Mouse (Mus musculus) Patski (cell line): Measurements from ENCODE around the gene Phf5a. TPM values are rescaled to one million over a fixed set of nuclear protein-coding genes. Genes with fewer than 3 reads are reported as not detected.

Experiments
- ATAC-seq: fragments of 100-300 bp; one replicate; pipeline ENCODE4 v1.8.0; 2021
- CTCF ChIA-PET: fragments of 350-600 bp; sonication (Branson Sonifier 250); formaldehyde crosslinking; loops from one replicate; lab custom pipeline; 2022; ENCODE audit warnings: inconsistent platforms; lab: Charles Lee
- POLR2A ChIA-PET: fragments of 350-600 bp; sonication (Branson Sonifier 250); formaldehyde crosslinking; loops from one replicate; lab custom pipeline; 2022; ENCODE audit warnings: antibody characterized with exemption, inconsistent platforms; lab: Charles Lee
- DNase-seq: peaks from one replicate; pipeline ENCODE4 v3.0.0-alpha.2; 2011; ENCODE audit warnings: low read depth, low spot score
- H3K27me3 ChIP-seq: fragments of 371-371 bp; one replicate; pipeline ENCODE4 v1.5.1; 2021
- CTCF ChIP-seq: fragments of 100-300 bp; IDR thresholded peaks from one replicate; pipeline ENCODE4 v1.5.1; 2021
- in situ Hi-C: fragments of 300-500 bp; cut with MboI; formaldehyde crosslinking; loops from 3 replicates; pipeline ENCODE4 v1.11.1; 2018; ENCODE audit warnings: low pct_unique_long_range_greater_than_20kb, mixed read lengths
- polyA plus RNA-seq: library from polyadenylated mRNA; unstranded; gene quantifications from one replicate; pipeline ENCODE4 v1.2.3, GENCODE M21; 2021

The Phf5a gene
- polyA plus RNA-seq, 1 experiment from 2014 or later: 68.2 TPM

- in situ Hi-C loops: no loop called here
- ChIA-PET POLR2A (interaction anchor here (0.6 to 3.2 kb wide), 6 partner anchors 12 to 275 kb away, joined by 3 to 9 read pairs (median 4); partner anchors contain the start of genes Aco2 and Phf5a), CTCF (interaction anchor here (1.1 to 1.4 kb wide), 4 partner anchors 9 to 26 kb away, joined by 3 to 4 read pairs (median 3); no protein-coding TSS in a partner anchor)
- TF ChIP-seq CTCF: no peak
- H3K27me3 ChIP-seq: no peaks in the 10 kb centered on the region
- DNase-seq: peak; percentile 83
- ATAC-seq: peak; percentile 33
Observed at GRCm38 (mm10) chr15:81859330-81860255, 12.1 kb downstream of the Phf5a start.

- POLR2A ChIA-PET: interaction anchor here (0.9 to 3.2 kb wide), 6 partner anchors 14 to 103 kb away, joined by 3 to 9 read pairs (median 4); no protein-coding TSS in a partner anchor
- CTCF ChIA-PET: interaction anchor here (1.3 to 1.7 kb wide), 3 partner anchors 19 to 27 kb away, joined by 3 to 9 read pairs (median 3); no protein-coding TSS in a partner anchor
- no peak for DNase-seq
- no peaks in the 10 kb centered on the region for H3K27me3 ChIP-seq
- TF ChIP-seq CTCF: no peak
- in situ Hi-C loops: no loop called here
- ATAC-seq: peak; percentile 5
Observed at GRCm38 (mm10) chr15:81858517-81859329, 13.0 kb downstream of the Phf5a start, which contains the start of gene Tob2. Tob2 (minus strand) TSS chr15:81858796.

DNA sequence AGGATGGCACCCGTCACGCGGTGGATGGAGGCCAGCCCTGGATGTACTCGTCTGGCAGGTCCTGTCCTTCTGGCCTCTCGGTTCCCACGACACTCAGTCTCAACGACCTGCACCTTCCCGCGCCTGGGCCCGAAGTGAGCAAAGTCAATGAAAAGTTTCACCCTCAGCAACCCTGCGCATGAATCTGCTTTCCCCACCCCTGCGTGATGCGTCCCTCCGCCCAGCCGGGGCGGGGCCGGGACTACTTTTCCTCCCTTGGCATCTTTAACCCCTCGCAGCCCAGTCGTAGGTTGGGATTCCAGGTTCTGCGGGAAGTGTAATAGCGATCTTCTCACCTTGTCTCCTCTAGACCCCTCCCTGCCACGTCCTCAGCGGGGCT lies 13.6 kb downstream of the Phf5a start:
- POLR2A ChIA-PET: interaction anchor here (0.8 to 3.2 kb wide), 8 partner anchors 13 to 102 kb away, joined by 3 to 9 read pairs (median 4); no protein-coding TSS in a partner anchor

GRCm38 (mm10) chr15:81857724-81858116 lies 14.0 kb downstream of the Phf5a start:
- no peaks in the 10 kb centered on the region for H3K27me3 ChIP-seq
- ChIA-PET CTCF (interaction anchor here (1.7 kb wide), 1 partner anchor 26 kb away, joined by 9 read pairs; no protein-coding TSS in a partner anchor), POLR2A (interaction anchor here (0.8 to 3.2 kb wide), 7 partner anchors 13 to 102 kb away, joined by 3 to 9 read pairs (median 4); no protein-coding TSS in a partner anchor)
- in situ Hi-C loops: no loop called here
- TF ChIP-seq CTCF: no peak
- ATAC-seq (no peak), DNase-seq (no peak)

More for the DNA sequence above, 13.6 kb downstream of the Phf5a start:
- DNase-seq (peak; percentile 65), ATAC-seq (peak; percentile 3)
- TF ChIP-seq CTCF: no peak
- CTCF ChIA-PET: interaction anchor here (1.7 kb wide), 1 partner anchor 27 kb away, joined by 9 read pairs; no protein-coding TSS in a partner anchor
- H3K27me3 ChIP-seq: no peaks in the 10 kb centered on the region
- in situ Hi-C loops: no loop called here

GRCm38 (mm10) chr15:81856938-81857723 lies 14.6 kb downstream of the Phf5a start:
- ChIA-PET CTCF (interaction anchor here (1.7 kb wide), 1 partner anchor 26 kb away, joined by 9 read pairs; no protein-coding TSS in a partner anchor), POLR2A (interaction anchor here (0.6 to 3.2 kb wide), 6 partner anchors 26 to 89 kb away, joined by 3 to 9 read pairs (median 4); no protein-coding TSS in a partner anchor)
- H3K27me3 ChIP-seq: no peaks in the 10 kb centered on the region
- in situ Hi-C loops: no loop called here
- DNase-seq: no peak
- no peak for TF ChIP-seq CTCF
- no peak for ATAC-seq

DNA sequence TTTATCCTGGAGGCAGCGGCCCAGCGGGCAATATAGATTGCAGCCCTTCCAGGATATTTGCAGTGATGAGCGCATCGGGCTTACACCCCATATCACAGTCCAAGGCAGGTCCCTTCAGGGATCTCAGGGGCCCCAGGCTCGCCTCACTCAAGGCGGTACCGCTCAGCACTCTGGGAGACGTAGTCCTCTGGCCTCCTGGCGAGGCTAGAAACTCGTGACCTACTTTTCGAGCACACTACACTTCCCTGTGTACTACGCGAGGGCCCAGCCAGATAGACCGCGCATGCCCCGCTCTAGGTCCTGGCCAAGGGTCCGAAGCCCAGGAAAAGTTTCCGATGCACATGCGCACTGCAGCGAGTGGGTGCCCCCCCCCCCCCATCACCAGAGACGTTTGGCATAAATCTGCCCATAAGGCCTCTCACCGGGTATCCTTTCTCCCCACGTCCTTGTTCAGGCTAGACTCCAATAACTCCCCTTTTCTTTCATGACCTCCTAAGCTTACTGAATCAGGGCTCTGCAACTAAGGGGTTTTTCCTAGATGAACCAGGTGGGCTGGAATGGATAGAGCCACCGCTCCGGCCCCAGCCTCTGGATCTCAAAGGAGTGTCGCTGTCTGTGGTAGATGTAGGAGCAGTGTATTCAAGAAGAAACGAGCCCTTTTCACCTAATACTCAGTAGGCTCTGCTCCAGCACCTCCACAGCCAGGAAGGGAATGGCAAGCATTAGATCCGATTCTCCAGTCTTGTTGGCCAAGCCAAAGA lies 15.5 kb downstream of the Phf5a start:
- no peak for TF ChIP-seq CTCF
- in situ Hi-C loops: no loop called here
- peak; percentile 59 for ATAC-seq
- H3K27me3 ChIP-seq: no peaks in the 10 kb centered on the region
- CTCF ChIA-PET: no interaction called here
- peak; percentile 74 for DNase-seq
- POLR2A ChIA-PET: interaction anchor here (0.6 to 3.2 kb wide), 2 partner anchors 25 to 45 kb away, joined by 3 to 9 read pairs; no protein-coding TSS in a partner anchor

DNA sequence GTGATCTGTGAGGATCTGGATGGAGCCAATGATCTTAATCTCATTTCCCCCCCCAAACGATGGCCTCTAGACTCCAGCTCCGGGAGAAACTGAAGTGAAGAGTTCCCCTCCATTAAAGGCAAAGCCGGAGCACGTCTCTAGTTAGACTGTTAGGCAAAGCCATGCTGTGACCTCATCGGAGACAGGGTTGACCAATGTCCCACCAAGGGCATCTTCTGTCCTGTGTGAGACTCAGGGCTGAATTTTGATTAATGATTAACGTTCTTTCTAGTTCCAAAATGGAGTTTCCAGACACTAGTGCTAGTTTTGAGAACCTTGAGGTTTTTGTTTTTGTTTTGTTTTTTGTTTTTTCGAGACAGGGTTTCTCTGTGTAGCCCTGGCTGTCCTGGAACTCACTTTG lies 18.6 kb downstream of the Phf5a start:
- ATAC-seq: no peak
- in situ Hi-C loops: no loop called here
- no peak for TF ChIP-seq CTCF
- no peak for DNase-seq
- H3K27me3 ChIP-seq: no peaks in the 10 kb centered on the region
- CTCF ChIA-PET: interaction anchor here (1.3 kb wide), 1 partner anchor 22 kb away, joined by 7 read pairs; no protein-coding TSS in a partner anchor
- POLR2A ChIA-PET: no interaction called here

DNA sequence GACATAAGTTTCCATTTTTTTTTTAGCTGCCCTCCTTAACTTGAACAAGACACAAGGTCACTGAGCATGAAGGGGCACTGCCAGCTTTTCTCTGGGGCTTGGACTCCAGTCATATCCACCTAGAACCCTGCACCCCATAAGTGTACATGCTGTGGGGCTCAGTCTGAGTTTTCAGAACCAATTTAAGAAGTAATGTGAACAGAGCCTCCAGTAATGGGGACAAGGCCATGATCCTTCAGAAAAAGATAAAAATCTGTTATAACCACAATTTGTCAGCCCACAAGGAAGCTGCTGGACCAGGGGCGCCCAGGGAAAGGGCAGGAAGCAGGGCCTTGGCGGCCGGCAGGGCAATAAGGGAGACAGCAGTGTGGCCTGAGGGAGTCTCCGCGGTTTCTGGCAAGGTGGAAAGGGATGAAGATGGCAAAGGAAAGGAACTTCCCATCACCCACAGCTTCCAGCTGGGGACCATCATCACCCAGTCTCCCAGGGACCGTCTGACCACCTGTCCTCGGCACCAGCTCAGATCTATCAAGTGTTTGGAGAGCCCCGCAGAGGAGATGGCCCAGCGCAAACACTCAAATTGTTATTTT lies 19.2 kb downstream of the Phf5a start:
- POLR2A ChIA-PET: interaction anchor here (1.5 kb wide), 1 partner anchor 19 kb away, joined by 3 read pairs; the partner anchor contains the start of gene Phf5a
- H3K27me3 ChIP-seq: no peaks in the 10 kb centered on the region
- CTCF ChIA-PET: interaction anchor here (1.1 to 1.3 kb wide), 2 partner anchors 21 to 66 kb away, joined by 3 to 7 read pairs; no protein-coding TSS in a partner anchor
- no peak for TF ChIP-seq CTCF
- in situ Hi-C loops: no loop called here
- no peak for ATAC-seq
- no peak for DNase-seq
